Mouse (Mus musculus): ENCODE data around the gene Rrp1b.
"Not testable (repeated sequence)": the region's sequence is repeated elsewhere in the genome, so short reads cannot be mapped to it uniquely, and the experiment has no call there.

The Rrp1b gene

DNA sequence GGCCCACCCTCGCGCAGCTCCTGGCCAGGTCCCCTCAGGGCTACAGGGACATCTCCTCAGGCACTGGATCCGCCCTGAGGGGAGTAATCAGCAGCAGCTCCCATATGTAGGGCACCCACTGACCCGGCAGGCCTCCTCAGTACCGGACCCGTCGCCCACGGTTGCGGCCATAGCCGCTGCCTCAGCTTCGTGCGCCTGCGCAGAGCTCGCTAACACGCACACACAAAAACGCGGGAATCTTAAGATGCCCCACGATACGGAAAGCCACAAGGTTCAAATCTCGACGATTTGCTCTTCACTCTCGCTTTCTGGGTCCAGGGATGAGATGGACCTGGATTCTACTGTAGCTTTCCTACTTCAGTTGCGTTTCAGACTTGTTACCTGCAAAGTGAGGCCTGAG is 1.6 kb upstream of the Rrp1b start:
- DNase-seq = no peak

- peak in 1 of 2 experiments; percentile 29 for DNase-seq
Observed at GRCm38 (mm10) chr17:32036509-32037438, 874 bp downstream of the Rrp1b start.

- DNase-seq = no peak
Observed at GRCm38 (mm10) chr17:32040263-32040662, 4.4 kb downstream of the Rrp1b start.

DNA sequence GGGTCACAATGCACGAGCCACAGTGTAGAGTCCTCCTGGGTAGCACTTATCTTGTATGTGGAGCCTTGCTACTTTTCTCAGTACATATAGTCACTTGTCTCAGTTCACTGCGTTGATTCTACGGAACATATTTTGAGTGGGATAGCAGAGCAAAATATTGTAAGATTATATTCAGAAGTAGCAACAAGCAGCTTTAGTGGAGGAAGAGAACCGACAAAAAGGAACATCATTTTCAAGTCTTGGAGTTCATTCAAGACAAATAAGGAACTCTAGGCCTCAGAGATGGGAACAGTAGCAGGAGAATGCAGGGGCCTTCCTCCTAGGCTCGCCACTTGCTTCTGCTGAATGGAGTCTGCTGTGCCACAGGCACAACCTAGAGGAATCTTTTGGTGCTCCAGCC is 10.6 kb downstream of the Rrp1b start:
- no peak for DNase-seq

DNA sequence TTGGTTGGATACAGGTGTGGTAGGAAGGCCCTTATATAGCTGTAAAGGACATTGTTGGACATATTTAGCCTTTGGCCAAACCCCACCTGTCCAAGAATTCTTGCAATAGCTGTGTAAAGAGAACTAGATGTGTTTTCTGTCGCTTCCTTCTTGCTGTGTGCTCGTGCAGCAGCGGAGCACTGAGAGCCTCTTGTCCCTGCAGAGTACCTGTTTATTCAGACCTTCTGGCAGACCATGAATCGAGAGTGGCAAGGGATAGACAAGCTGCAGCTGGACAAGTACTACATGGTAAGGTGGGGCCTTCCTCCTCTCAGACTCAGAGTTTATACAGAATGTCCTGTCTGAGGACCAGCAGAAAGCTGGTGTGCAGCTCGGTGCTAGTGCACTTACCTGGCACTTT is 12.5 kb downstream of the Rrp1b start:
- DNase-seq = no peak

- no peak for DNase-seq
Observed at GRCm38 (mm10) chr17:32049914-32050313, 14.0 kb downstream of the Rrp1b start.

DNA sequence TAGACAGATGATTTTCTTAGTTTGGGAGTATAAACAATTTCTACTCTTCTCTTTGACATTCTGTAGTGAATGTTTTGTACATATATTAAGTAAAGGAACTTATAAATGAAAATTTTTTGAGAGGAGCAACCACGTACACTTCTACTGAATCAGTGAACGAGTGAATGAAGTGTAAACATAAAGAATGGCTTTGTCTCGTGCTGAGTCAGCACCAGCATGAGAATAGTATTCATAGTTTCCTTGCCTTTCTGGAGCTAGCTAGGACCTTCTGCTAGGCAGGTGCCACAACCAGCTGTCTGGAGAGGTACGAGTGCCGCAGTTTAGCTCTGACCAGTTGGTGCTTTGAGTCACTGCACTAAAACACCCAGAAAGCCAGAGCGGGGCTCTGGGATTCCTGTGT is 14.7 kb downstream of the Rrp1b start:
- DNase-seq = no peak

GRCm38 (mm10) chr17:32052237-32053080 is 16.6 kb downstream of the Rrp1b start:
- no peak for DNase-seq

GRCm38 (mm10) chr17:32053677-32054076 is 17.8 kb downstream of the Rrp1b start:
- DNase-seq = no peak

DNA sequence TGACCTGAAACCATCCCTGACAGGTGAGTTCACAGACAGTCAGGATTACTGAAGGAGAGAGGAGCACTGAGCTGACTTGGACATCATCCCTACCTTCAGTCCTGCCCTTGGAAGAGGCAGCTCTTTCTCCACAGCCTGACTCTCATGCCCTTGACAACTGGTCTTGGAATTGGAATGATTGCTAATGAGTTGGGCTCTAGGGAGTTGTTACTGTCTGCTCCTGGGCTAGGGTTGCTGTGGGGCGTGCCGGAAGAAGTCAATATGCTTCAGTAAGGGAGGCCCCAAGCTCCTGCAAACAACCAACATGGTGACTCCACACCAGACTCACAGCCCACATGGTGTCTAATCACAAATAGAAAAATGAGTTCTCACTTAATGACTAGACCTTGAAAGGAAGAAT is 21.9 kb downstream of the Rrp1b start:
- DNase-seq = no peak

GRCm38 (mm10) chr17:32059084-32059483 is 23.2 kb downstream of the Rrp1b start:
- no peak for DNase-seq

DNA sequence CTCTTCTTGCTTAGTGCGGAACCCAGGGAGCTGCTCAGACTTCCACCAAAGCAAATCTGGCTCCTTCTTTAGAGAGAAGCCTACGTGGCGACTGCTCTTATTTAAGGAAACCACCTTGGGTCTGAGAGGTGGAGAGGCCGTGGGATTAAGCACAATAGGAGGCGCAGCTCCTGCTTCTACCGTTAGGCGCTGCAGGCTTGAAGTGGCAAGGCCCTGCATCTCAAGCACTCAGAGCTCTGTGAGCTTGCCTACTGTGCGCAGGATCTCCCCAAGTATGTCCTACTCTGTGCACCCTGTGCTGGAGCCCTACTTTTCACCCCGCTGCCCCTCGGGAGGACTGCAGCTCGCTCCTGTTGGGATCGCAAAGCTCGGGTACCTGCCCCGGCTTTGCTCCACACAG is 25.3 kb downstream of the Rrp1b start:
- no peak for DNase-seq

- DNase-seq = no peak
Observed at GRCm38 (mm10) chr17:32063654-32064053, 27.8 kb downstream of the Rrp1b start.

DNA sequence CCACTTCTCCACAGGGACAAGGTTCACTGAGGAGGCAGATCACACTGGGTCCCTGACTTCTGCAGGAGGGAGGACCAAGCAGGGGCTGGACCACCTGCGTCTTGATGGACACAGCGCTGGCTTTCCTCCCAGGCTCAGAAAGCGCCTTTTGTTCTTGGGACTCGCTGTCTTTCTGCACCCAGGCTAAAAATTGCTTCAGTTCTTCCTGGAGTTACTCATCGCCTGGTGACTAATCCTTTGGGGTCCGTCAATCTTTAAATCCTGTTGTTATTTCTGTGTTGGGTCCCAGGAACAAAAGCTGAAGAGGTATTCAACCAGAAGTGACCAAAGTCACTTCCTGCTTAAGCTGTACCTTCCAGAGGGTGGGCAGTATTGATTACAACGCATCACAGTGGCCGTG is 28.9 kb downstream of the Rrp1b start:
- not testable (repeated sequence) for DNase-seq

DNA sequence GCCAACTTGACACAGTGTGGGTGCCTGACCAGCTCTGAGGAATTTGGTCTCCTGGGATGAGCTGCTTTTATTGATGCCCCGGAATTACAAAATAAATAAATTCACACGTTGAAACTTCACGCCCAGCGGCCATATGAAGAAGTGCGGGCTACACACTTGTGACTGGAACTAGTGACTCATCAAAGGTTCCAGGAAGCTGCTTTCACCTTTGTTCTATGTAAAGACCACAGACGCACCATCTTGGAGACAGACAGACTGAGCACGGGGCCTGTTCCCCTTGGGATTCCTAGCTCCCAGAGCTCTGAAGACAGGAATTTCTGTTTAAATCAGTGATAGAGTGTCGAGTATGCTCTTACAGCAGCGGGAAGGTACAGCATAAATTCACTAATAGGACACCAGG is 31.6 kb downstream of the Rrp1b start:
- DNase-seq = no peak

GRCm38 (mm10) chr17:32068381-32068780 is 32.5 kb downstream of the Rrp1b start:
- no peak for DNase-seq

- no peak for DNase-seq
Observed at GRCm38 (mm10) chr17:32068810-32069209, 32.9 kb downstream of the Rrp1b start.

GRCm38 (mm10) chr17:32073359-32073758 is 37.5 kb downstream of the Rrp1b start:
- peak; percentile 77 to 96 for DNase-seq

DNA sequence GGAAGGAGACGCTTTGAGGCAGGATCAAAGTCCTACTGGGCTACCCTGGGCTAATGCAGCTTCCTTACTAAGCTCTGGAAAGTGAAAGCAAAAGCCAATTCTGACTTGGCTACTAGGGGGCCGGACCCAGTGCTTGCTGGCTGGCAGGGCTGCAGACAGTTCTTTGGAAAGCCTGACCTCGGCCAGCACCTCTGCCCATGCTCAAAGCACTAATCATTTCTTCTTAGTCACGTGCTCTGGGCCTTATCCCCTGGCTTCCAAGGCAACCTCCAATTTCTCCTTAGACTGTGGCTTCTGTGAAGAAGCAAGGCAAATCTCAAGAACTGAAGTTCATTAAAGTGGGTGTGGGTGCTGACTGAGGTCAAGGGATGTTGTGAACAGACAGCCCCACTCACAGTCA is 38.8 kb downstream of the Rrp1b start:
- DNase-seq = no peak

- peak; percentile 33 to 79 for DNase-seq
Observed at GRCm38 (mm10) chr17:32075164-32075563, 39.3 kb downstream of the Rrp1b start.

DNA sequence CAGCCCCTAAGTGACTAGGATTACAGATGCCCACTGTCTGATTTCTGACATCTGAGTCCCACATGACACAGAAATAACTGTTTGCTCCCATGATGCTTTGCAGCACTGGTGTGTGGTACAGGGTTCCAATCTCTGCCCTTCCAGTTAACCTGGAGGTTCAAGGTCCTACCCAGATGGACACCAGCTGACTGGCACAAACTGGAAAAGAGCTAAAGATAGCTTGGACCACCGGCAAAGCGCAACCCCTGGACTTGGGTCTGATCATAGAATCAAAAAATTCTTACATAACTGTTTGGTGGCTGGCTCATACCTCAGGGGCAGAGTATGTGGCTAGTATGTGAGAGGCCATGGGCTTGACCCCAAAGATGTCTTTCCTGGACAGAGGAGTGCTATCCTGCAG is 47.5 kb downstream of the Rrp1b start:
- peak; percentile 33 to 45 for DNase-seq

DNA sequence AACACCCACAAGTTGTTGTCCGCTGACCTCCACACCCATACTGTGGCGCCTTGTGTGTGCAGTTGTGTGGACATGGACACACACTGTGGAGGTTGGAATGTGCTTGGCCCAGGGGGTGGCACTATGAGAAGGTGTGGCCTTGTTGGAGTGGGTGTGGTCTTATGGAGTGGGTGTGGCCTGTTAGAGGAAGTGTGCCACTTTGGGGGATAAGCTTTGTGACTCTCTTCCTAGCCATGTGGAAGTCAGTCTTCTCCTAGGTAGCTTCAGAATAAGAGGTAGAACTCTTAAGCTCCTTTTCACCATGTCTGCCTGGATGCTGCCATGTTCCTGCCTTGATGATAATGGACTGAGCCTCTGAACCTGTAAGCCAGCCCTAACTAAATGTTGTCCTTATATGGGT is 51.2 kb downstream of the Rrp1b start:
- no peak for DNase-seq

GRCm38 (mm10) chr17:32091032-32091363 is 55.1 kb downstream of the Rrp1b start:
- no peak for DNase-seq

Measured in kidney, postnatal 36 days (tissue).